Comparison of ENCODE assay signal across 22 mouse cellular contexts in the genomic region with DNA sequence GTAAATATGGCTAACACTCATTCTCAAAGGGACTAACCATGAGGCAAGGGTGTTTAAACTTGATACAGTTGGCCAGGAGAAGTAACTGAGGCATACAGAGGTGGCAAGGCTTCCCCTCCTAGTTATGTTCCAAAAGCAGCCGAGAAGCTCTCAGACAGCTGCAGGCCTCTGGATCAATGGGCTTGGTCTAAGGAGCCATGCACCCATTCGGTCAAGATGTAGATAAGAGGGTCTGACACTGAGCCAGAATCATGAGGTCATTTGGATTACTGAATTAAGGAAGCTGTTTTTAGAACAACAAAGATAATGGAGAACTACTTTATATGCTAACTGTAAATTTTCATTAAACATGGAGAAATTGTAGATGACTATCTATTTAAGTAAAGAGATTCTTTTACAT.
"Had no signal": no experiment of that assay in that cellular context is flagged by ENCODE, and none has a peak within 500 bp of the region (broad histone marks: within the 10 kb centered on the region; RNA-seq: fewer than 3 reads in every experiment).

No protein-coding gene starts in this region.

- H3K36me3 ChIP-seq: heart, embryonic 13.5 days; heart, embryonic 15.5 days; hindbrain, embryonic 13.5 days; hindbrain, embryonic 15.5 days; limb, embryonic 10.5 days; limb, embryonic 12.5 days; liver, embryonic 13.5 days; liver, embryonic 15.5 days had no signal

- H3K9me3 ChIP-seq: heart, embryonic 13.5 days; heart, embryonic 15.5 days; hindbrain, embryonic 13.5 days; hindbrain, embryonic 15.5 days; limb, embryonic 10.5 days; limb, embryonic 12.5 days; liver, embryonic 13.5 days; liver, embryonic 15.5 days had no signal

- H3K27ac ChIP-seq: heart, adult 2 months; heart, embryonic 13.5 days; heart, embryonic 15.5 days; hindbrain, embryonic 13.5 days; hindbrain, embryonic 15.5 days; hindbrain, postnatal 0 days; layer of hippocampus, adult 2 months; left cerebral cortex, adult 2 months; limb, embryonic 10.5 days; limb, embryonic 12.5 days; liver, embryonic 13.5 days; liver, embryonic 15.5 days had no signal

- ATAC-seq: hindbrain, postnatal 0 days; intestine, postnatal 0 days had no signal

- H3K27me3 ChIP-seq: hindbrain, embryonic 15.5 days had no signal

- DNase-seq: gastrocnemius, postnatal 14 days; gastrocnemius, postnatal 36 days; kidney, adult 18-20 months; kidney, adult 8-10 months; kidney, postnatal 10 days; kidney, postnatal 25 days; kidney, postnatal 4 days; liver; liver, embryonic 13.5 days had no signal

- H3K9ac ChIP-seq: heart, embryonic 13.5 days; heart, embryonic 15.5 days; hindbrain, embryonic 13.5 days; hindbrain, embryonic 15.5 days; limb, embryonic 12.5 days; liver, embryonic 13.5 days; liver, embryonic 15.5 days had no signal

- H3K4me2 ChIP-seq: heart, embryonic 13.5 days; heart, embryonic 15.5 days; hindbrain, embryonic 13.5 days; hindbrain, embryonic 15.5 days; limb, embryonic 12.5 days; liver, embryonic 11.5 days; liver, embryonic 13.5 days; liver, embryonic 15.5 days had no signal

- H3K4me3 ChIP-seq: heart, adult 2 months; heart, embryonic 13.5 days; heart, embryonic 15.5 days; hindbrain, embryonic 13.5 days; hindbrain, embryonic 15.5 days; layer of hippocampus, adult 2 months; left cerebral cortex, adult 2 months; limb, embryonic 10.5 days; limb, embryonic 12.5 days; liver, embryonic 13.5 days; liver, embryonic 15.5 days had no signal
